Mouse (Mus musculus) cerebellum, adult 8-10 months (tissue): Measurements from ENCODE around the gene Shbg.

Experiments used
- DNase-seq: peaks from one replicate; pipeline ENCODE4 v3.0.0; 2022

The Shbg gene

DNA sequence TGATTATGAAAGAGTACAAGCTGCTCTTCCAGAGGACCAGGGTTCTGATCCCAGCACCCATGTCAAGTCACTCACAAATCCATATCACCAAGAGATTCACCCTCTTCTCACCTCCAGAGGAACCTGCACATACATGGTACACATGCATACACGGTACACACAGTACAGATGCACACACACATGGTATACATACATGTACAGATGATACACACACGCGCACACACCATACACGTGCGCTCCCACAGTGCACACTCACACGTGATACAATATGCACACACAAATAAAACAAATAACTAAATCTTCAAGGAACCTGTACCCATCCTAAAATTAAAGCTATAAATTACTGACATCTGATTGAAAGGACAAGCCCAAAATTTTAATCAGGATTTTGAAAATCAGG, 22.9 kb downstream of the Shbg start:
- DNase-seq = no peak

DNA sequence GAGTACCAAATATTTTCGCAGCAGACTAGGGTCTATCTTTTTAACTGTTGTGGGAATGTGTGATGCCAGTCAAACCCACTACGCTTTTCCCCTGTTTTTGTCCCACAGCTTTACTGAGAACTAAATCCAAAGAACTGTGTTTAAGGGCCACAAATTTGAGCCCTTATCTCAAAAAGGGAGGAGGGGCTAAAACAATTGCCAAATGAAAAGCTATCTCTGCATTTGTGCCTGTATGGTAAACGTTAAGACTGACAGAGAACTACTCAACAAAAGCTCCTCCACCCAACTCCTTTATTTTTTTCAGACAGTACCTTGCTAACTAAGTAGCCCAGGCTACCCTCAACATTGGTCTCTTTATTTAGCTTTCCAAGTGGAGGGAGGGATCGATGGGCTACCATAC, 24.9 kb downstream of the Shbg start:
- DNase-seq = no peak

DNA sequence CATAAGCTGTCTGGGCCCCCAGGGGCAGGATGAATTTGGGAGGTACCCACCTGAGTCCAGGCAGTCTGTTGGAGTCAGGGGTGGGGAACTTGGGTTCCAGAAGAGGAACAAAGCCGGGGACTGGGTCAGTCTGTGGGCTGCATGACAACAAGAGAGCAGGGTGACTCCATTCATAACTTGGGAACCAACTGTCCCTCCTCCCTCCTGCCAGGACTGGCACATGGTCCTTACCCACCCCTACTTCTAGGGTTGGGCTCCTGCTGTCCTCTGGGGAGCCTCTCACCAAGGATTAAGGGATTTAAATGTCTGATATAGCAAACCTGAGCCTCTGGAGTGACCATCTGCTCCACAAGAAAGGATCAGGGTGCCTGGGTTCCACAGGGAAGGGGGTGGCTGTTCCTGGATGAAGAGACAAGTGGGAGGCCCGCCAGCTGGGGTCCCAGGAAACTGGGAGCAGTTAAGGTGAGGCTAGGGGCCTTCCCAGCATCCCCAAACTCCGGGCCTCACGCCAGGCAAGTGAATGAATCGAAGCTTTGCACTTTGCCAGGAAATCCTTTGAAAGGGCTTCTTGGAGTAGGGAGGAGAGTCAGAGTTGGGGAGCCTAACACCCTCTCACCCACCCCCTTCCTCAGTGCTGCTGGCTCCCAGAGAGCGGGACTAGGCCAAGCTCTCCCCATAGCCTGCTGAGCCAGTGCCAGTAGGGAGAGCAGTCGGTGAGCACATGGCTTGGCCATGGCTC, 25.6 kb downstream of the Shbg start:
- peak; percentile 40 for DNase-seq

DNA sequence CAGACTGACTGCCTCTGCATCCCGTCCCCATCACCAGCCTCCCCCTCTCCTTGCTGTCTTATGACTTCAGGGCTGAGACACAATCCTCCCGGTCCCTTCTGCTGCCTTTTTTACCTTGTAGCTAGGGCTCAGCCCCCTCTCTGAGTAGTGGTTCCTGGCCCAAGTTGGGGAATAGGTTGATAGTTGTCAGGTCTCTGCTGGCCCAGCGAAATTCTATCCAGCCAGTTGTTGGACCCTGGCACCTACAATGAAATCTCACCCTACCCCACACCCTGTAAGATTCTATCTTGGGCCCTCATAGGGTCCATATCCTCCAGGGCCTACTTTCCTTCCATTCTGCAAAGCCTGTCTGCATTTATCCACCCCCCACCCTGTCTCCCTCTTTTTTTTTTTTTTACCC, 26.3 kb downstream of the Shbg start:
- no peak for DNase-seq

DNA sequence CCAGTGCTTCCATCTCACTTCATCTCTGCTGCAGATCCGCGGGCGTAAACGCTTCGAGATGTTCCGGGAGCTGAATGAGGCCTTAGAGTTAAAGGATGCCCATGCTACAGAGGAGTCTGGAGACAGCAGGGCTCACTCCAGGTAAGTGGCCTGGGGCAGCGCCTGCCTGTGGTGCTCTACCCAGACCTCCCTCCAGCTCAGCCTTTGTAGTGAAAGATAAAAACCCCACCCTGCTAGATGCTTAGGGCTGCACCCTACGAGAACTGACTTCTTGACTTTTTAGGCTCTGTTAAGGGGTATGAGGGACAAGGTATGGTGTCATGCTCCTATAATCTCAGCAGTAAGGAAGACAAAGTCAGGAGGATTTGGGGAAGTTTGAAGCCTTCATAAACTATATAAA, 27.1 kb downstream of the Shbg start:
- no peak for DNase-seq

DNA sequence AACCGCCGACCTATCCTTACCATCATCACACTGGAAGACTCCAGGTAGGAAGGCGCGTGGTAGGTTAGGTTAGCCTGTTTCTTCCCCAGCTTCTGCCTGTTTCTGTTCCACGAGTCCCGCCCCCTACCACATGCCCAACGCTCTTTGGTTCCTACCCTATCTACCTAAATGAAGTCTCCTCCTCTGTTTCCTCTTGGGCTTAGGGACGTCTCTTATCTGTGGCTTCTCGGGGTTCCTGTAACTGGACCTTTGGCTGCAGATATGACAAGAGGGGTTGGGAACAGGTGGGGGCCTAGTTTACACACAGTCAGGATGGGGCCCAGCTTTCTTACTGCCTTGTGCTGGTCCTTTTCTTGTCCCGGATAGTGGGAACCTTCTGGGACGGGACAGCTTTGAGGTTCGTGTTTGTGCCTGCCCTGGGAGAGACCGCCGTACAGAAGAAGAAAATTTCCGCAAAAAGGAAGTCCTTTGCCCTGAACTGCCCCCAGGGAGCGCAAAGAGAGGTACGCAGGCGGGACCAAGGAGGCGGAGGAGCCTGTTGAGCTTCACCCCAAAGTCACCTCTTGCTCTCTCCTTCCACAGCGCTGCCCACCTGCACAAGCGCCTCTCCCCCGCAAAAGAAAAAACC, 28.4 kb downstream of the Shbg start:
- DNase-seq = no peak

DNA sequence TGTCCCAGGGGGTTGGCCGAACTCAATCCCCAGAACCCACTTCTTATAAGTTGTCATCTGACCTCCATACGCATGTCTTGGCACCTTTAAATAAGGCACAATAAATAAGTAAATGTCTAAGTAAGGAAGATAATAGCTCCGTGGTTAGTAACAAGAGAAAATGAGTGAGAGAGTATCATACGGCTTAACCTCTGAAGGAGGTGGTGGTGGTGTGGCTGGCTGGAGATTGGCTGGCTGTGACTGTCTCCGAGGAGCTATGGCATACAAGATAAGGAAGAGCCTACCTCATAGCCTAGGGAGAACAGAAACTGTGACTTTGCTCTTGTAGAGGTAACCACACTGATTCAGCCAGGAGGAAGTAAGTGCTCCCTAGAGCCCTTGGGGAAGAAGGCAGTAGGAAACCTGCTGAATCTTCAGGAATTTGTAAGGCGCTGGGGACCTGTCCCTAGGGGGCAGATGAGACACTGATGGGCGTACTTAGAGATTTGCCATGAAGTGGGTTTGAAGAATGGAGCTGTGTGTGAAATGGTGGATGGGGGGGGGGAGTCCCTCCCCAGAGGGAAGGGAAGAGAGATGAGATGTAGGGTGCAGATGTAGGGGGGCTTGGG, 31.9 kb downstream of the Shbg start:
- DNase-seq = no peak

DNA sequence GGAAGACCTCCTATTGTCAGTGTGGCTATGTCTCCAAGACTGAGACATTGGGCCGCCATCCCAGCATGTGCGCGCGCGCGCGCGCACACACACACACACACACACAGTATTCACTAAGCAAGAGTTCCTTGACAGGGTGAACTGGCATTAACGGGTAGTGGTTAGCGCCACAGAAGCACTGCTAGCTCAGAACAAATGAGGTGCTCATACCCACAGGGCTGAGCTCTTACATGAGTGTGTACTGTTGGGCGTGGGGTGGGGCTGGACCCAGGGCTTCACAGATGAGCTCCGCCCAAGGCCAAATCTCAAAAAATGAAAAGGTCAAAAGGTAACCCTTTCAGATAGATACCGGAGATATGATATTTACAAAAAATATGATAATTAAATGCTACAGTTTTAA, 32.8 kb downstream of the Shbg start:
- DNase-seq = no peak

DNA sequence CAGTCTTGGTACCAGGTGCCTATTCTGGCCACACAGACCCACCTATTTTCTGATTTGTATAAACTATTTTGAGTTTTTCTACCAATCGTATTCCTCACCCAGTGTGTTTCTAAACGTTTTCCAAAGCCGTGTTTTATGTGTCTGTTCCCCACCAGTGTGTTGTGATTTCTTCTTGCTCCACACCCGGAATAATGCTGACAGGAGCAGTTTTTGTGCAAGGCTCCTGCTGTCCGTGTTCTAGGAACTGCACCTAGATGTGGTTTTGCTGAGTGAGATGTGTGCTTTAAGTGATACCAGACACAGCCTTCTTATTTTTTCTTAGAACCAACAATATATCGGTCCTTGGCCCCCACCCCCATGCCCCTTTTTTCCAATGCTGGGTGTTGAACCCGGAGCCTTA, 33.7 kb downstream of the Shbg start:
- no peak for DNase-seq

DNA sequence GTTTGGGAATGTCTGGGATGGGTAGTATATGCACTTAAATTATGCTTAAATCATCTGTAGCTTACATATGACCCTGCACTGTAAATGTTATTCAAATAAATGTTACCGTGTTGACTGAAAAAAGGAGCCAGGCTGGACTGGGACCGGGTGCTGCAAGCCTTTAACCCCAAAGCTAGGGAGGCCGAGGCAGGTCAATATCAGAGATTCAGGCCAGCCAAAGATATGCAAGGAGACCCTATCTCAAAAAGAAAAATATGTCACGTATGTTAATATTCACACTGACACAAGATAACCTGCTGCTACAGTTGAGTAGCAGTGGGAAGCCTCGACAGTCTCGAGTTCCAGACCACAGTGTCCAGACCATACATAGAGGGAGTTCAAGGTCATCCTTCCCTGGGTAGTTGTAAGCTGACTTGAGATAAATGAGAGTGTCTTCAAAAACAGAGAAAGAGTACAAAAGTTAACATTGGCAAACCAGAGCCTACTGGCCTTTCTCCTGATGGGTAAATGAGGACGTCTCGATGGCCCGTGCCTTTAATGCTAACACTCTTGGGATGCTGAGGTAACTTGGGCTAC, 35.4 kb downstream of the Shbg start:
- no peak for DNase-seq

DNA sequence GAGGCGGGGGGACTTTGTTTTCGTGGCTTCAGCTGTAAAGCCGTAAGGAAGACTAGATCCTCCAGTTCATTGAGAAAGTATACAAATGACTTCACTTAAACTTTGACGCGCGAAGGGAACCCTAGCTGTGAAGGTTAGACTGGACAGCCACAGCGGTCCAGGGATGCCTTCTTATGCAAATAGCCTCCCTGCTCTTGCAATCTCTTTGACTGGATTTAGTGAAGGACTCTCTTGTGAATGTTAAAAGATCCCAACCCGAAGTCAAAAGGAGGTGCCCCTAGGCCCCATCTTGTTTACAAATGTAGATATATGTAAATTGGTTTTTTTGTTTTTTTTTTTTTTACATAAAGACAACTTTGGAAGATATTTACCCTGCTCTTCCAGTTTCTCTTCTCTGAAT, 35.9 kb downstream of the Shbg start:
- no peak for DNase-seq

DNA sequence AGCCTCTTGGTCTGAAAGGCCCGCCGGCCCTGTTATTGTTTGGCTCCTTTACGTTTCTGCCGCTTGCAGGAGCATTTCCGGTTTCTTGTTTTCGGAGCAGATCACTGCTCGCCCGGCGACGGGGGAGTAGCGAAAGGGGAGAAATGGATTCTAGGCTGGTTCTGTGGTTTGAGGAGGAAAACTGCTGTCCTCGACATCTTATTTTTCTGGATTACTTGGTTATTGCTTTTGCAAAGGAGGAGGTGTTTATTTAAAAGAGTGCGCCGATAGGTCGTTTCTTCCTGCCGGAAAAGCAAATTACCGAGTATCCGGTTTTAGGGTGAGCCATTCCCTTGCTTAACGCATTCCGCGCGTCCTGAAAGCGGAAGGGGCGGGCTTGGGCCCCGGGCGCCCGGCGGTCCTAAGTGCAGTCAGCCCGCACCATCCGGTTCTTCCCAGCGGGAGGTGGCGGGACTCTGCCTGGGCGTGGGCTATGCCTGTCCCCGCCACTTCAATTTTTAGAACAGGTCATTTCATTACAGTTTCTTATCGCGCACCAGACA, 36.5 kb downstream of the Shbg start:
- peak; percentile 91 for DNase-seq

DNA sequence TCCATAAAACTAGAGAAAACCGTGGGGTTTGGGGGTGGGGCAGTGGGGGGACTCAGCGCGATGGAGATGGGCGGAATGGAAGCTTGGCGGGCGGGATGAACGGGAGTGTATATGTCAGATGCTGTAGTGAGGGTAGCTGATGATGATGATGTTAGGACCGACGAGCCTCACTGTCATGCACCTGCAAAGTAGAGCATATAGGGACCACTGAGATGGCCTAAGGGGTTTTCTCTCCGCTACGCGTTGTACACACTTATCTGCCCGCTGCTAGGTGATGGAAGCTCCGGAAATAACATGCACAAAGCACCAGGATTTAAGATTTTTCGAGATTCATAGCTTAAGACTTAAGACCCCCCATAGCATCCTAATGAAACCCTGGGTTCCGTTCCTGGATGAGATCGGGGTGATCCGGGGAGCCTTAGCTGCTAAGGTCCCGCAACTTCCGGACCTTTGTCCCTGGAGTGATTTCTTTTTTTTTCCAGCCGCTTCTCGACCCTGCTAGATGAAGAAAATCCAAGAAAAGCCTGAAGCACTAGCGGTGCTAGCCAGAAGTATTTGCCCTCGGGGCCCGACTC, 37.0 kb downstream of the Shbg start:
- DNase-seq = peak; percentile 35

DNA sequence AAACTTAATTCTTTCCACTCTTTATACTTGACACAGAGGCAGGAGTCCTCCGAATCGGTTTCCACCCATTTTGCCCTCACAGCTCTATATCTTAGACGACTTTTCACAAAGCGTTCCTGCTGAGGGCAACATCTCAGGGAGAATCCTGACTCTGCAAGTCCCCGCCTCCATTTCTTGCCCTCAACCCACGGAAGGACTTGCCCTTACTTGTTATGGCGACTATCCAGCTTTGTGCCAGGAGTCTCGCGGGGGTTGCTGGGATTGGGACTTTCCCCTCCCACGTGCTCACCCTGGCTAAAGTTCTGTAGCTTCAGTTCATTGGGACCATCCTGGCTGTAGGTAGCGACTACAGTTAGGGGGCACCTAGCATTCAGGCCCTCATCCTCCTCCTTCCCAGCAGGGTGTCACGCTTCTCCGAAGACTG, 37.6 kb downstream of the Shbg start, which contains the start of the genes Wrap53 and Trp53:
Gene Wrap53, minus strand, starts transcription at position 165 of the 424 bp plus-strand sequence.
Gene Trp53, plus strand, starts transcription at position 269 of the 424 bp plus-strand sequence.
- DNase-seq = peak; percentile 83

DNA sequence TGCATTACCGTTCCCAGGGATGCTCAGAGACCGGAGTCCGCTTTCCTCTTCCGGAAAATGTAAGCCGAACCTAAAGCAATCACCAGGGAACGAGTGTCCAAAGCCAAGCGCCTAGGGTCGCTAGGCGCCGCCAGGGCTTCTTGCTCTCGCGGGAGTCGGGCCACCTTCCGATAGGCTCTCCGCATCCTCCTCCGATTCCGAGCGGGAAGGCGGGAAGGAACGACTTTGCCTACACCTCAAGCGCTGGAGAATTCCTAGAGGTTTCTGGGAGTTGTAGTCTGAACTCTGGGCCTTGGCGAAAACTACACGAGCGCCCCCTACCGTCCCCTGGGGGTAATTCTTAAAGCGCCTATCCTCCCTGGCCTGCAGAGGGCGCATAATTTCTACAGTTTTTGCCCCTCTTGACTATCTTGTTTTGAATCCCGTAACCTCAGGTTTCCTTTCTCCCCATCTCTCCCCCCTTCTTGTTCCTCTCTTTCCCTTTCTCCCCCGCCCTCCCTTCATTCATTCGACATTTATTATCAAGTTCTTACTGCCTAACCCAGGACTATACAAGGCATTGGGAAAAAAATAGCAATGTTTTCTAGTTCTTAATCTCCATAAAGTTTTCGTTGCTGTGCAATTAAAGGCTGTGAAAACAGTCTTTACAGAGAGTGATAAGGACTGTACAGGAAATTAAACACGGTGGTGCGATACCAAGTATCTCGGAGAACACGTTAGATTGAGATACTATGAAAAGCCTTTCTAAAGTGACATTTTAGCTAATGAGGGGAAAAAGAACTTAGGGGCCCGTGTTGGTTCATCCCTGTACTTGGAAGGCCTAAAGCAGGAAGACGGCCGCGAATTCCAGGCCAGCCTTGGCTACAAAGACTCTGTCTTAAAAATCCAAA, 38.3 kb downstream of the Shbg start:
- DNase-seq = peak; percentile 98

DNA sequence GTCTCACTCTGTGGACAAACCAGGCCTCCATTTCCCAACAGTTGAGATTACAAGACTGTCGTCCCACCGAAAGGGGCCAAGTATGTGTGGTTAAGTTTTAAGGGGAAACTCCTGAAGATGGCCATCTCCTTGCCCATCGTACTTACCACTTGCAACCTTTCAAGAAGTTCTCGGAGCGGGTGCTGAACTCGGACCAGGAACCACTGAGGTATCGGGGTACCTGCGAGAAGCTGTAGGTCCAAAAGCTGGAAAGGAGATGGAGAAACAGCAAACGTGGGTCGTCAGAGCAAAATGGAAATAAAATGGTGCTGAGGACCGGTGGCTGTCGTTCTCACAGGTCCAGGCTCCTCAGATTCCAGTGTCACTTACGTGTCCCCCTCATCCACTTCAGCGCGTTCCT, 39.4 kb downstream of the Shbg start:
- no peak for DNase-seq

DNA sequence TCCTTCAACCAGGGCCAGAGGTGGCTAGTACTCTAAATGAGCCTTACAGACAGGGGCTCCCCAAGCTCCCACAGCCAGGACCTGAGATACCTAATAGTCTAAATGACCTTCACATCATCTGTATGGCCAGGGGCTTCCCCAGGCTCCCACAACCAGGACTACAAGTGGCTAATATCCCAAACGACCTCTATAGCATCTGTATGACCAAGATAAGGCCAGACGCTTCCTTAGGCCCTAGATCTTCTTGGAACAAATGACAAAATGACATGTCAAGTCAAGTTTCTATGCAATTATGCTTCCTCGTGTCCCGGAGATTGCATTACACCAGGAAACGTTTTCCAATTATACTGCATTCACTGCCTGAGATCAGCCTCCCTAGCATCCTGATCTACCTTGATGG, 41.4 kb downstream of the Shbg start:
- DNase-seq = no peak

DNA sequence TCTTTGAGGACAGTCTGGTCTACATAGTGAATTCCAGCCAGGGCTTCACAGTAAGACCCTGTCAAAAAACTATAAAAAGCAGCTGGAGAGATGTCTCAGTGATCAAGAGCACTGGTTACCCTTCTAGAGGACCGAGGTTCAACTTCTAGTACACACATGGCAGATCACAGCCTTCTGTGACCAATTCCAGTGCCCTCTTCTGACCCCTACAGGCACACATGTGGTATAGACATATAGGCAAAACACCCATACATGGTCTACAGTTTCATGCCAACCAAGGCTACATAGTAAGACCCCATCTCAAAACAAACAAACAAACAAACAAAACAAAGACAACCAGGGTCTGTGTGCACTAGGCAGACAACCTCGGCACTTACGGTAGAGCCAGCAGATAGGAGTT, 42.5 kb downstream of the Shbg start:
- DNase-seq = no peak

DNA sequence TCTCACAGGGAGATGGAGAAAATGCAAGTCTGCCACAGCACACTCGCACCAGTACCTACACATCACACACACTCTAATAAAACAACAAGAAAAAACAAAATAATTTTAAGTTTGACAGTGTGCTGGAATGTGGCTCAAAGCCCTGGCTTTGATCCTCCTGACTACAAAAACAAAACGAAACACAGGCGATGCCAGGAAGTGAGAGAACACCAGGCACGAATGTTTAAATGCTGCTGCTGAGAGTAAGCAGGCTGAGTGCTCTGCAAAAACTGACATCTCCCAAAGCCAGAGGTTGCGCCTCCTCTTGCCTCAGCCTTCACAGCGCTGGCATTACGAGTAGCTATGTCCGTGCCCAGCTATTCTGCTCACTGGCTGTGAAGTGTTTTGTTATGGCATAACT, 52.6 kb downstream of the Shbg start:
- no peak for DNase-seq
